Mouse (Mus musculus): ENCODE results near the gene Cpxcr1. TPM values are rescaled to one million over a fixed set of nuclear protein-coding genes. Genes with fewer than 3 reads are reported as not detected.

The Cpxcr1 gene
- not detected for polyA plus RNA-seq (2017; shearing (Covaris generic))

GRCm38 (mm10) chrX:116448644-116449043, at the start of gene Cpxcr1:
TSS of gene Cpxcr1 (plus strand) at chrX:116448944.
- ATAC-seq = no peak

Other genes with a start within 250 kb of the Cpxcr1 start
- not detected for gene H2afb2, start 232.2 kb downstream of the Cpxcr1 start, polyA plus RNA-seq (2017; shearing (Covaris generic))

Data from inflammation-experienced regulatory T-cells, adult 6 months (primary cell).